Mouse (Mus musculus) left cerebral cortex, adult 2 months (tissue): Measurements from ENCODE around the gene Alg1. TPM values are rescaled to one million over a fixed set of nuclear protein-coding genes. Genes with fewer than 3 reads are reported as not detected.

Source experiments
- DNase-seq, 2 experiments: peaks; one replicate each; pipeline ENCODE4 v3.0.0; 2021 to 2022; ENCODE audit warnings: low spot score in 2 of 2, mixed read lengths in 1 of 2; ENCODE audit errors: extremely low spot score in 1 of 2
- H3K27ac ChIP-seq: fragments of 200-600 bp; 2 replicates; pipeline ENCODE4 v1.8.1; 2022
- H3K4me3 ChIP-seq: fragments of 200-600 bp; 2 replicates; pipeline ENCODE4 v1.8.1; 2022
- CTCF ChIP-seq: fragments of 200-600 bp; IDR thresholded peaks from 2 replicates; pipeline ENCODE4 v1.8.1; 2022; ENCODE audit warnings: antibody characterized with exemption, mild to moderate bottlenecking, moderate library complexity
- intact Hi-C: fragments of 180-260 bp; cut with DNase I; formaldehyde crosslinking; loops from one replicate; pipeline ENCODE4 v1.15.1; 2025
- microRNA-seq, 2 experiments: library from miRNA; unstranded; fragments of <30 nt; microRNA quantifications; one replicate each; pipeline ENCODE4 v1.2.0; 2021
- total RNA-seq, 2 experiments: library from RNA; stranded (reverse); gene quantifications; 2 replicates each; pipeline ENCODE4 v1.2.3; 2021

Gene Alg1
- total RNA-seq, 2 experiments from 2014 or later = 25.5 to 26.8 TPM

DNA sequence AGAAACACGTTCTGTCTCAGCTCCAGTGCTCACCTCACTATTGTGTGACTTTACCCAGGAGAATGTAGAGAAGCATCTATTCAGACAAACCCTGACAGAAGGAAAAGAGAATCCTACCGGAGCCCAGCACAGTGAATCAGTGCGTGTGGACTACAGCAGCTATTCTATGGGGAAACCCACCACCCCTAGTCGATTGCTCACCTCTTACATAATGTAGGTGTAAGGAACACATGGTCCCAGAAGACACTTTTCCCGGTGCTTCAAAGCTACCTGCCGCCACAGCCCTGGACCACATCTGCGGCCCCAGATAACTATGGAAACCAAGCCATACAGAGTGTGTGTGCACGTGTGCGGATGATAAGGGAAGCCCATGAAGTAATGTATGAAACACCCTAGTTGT lies 49.3 kb downstream of the Alg1 start:
- Histone ChIP-seq H3K4me3 (no peak overlapping the region), H3K27ac (no peak overlapping the region)
- TF ChIP-seq CTCF = no peak
- no peak for DNase-seq
- intact Hi-C loops = no loop called here

DNA sequence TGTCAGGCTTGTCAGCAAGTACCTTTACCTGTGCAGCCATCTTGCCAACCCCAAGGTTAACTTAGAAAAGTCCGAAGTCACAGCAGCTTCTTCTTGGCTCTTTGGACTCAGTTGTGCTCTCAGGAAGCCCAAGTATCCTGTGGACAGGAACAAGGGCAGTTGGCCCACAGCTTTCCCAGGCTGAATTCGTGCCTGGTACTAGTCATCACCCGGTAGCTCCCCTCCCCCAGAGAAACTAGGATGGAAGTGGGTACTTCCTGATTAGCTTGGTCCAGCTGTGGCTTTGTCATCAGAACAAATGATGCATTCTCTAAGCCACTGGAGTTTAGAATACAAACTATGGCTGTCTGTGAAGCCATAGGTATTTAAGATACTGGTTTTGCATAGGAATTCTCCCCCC lies 52.0 kb downstream of the Alg1 start:
- no peak for TF ChIP-seq CTCF
- Histone ChIP-seq H3K4me3 (no peak overlapping the region), H3K27ac (no peak overlapping the region)
- no peak for DNase-seq
- intact Hi-C loops = no loop called here

Small RNA genes within 50 kb of the gene (microRNA-seq; reads per million reads assigned to microRNA genes)
- 0 reads per million in 2 experiments for gene Gm23689
- gene Gm26095 = 0 reads per million in 2 experiments
- gene Mir6364 = 0 reads per million in 2 experiments

Other genes with a start within 250 kb of the Alg1 start
- not detected for gene Sept12, start 235.8 kb upstream of the Alg1 start, total RNA-seq
- gene Smim22, start 226.3 kb upstream of the Alg1 start, total RNA-seq = not detected
- 100 to 1,000 TPM; 209 to 213 TPM for gene Rogdi, start 220.1 kb upstream of the Alg1 start, total RNA-seq
- 100 to 1,000 TPM; 139 to 146 TPM for gene Glyr1, start 183.8 kb upstream of the Alg1 start, total RNA-seq
- gene Ubn1, start 183.6 kb upstream of the Alg1 start, total RNA-seq = 10 to 100 TPM; 44.1 to 45.3 TPM
- gene Ppl, start 101.2 kb upstream of the Alg1 start, total RNA-seq = 1 to 10 TPM in 1 of 2 experiments, under 1 TPM in 1; 1.00 to 1.4 TPM
- gene Sec14l5, start 86.5 kb upstream of the Alg1 start, total RNA-seq = 1 to 10 TPM; 4.8 to 5.0 TPM
- 10 to 100 TPM; 12.6 to 14.5 TPM for gene Nagpa, start 29.6 kb upstream of the Alg1 start, total RNA-seq
- gene AU021092, start 11.3 kb upstream of the Alg1 start, total RNA-seq = 1 to 10 TPM; 4.2 to 4.7 TPM
- gene Eef2kmt, start 22.4 kb downstream of the Alg1 start, total RNA-seq = 1 to 10 TPM; 2.0 to 4.7 TPM